Mouse (Mus musculus) liver, adult 2 months (tissue): Measurements from ENCODE around the gene Eno2.

Experiments used
- CTCF ChIP-seq: fragments of 200-500 bp; IDR thresholded peaks from 2 replicates; pipeline ENCODE4 v1.5.1; 2011; ENCODE audit warnings: low read depth, low read length, control low read depth
- POLR2A ChIP-seq: fragments of 200-500 bp; IDR thresholded peaks from 2 replicates; pipeline ENCODE4 v1.6.1; 2011; ENCODE audit warnings: low read length, control low read depth; ENCODE audit not compliant: insufficient read depth; ENCODE audit errors: extremely low read depth

DNA sequence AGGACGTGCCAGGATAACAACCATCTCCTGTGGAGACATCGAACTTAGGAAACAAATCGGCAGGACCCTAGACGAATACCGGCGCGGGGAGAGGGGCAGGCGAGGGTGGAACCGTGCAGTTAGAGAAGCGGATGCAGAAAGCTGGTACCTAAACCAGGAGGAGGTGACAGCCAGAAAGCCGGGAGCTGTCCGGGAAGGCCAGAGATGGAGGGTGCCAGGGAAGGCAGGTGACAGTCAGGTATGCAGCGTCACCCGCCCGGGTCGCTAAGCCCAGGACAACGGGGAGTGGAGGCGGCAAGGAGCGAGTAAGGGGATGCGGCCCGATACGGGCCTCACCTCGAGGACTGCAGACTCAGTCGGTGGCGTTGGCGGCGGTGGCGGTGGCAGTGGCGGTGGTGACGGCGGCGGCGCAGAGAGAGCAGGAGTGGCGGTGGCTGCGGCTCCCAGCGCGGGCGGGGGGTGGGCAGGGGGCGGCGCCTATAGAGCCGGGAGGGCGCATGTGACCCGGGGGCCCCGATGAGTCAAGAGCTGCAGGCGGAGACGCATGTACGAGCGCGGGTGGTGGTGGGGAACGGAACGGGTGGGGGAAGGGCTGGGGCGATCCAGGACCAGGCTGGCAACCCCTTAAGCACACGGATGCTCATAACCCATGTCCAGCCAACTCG, at the start of gene Eno2:
- TF ChIP-seq POLR2A = no peak
- TF ChIP-seq CTCF = no peak
